Mouse (Mus musculus) adipose tissue, adult 10 weeks (tissue): ENCODE data around the gene Usp5. TPM values are rescaled to one million over a fixed set of nuclear protein-coding genes. Genes with fewer than 3 reads are reported as not detected.

Source experiments
- polyA plus RNA-seq: library from polyadenylated mRNA; stranded (reverse); fragments of 350-450 nt; fragmentation: Illumina TruSeq; extraction: RNeasy Lipid Tissue Mini Kit (QIAGEN cat#74804); gene quantifications from one replicate; pipeline ENCODE4 v1.2.3, GENCODE M21; 2014; ENCODE audit warnings: low read depth, low replicate concordance

The Usp5 gene
- 84.1 TPM for polyA plus RNA-seq

DNA sequence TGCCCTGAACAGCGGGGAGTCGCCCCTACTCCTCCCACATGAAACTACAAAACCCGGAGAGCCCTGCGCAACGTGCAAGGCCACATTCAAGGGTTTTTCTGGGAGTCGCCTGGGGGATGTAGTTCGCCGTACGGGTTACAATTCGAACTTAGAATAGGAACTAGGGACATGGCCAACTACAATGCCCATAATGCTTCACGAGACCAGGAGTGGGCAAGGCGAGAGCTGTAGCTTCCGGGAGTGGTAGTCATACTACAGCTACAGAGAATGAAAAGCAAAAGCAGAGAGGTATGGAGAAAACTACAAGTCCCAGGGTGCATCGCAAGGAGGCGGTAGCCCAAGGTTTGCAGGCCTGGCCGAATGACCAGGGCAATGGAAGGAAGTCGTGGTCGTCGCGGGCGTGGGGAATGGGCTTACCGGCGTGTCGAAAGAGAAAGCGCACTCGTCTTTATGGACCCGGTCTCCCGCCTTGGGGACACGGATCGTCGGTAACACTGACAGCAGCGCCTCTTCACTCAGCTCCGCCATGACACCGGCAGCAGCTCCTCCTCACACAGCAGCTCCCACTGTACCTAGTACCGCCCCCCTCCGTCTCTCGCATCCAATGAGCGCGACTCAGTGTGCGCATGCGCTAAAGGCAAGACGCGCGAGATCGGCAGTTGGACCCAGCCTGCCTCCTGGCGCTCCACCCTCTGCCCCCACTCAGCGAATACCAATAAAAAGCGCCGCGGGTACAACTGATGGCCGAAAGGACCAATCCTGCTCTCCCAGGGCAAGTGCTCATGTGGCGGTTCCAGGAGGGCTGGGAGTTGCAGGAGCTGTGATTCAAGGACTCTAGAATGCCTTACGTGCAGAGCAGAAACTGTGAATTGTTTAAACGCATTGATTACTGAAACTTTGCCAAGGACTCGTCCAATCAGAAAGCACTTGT is at the start of gene Usp5, which contains the start of gene Cdca3:
Gene Usp5, minus strand, starts transcription at position 617 of the 931 bp plus-strand sequence.
Gene Cdca3, plus strand, starts transcription at position 680 of the 931 bp plus-strand sequence.

DNA sequence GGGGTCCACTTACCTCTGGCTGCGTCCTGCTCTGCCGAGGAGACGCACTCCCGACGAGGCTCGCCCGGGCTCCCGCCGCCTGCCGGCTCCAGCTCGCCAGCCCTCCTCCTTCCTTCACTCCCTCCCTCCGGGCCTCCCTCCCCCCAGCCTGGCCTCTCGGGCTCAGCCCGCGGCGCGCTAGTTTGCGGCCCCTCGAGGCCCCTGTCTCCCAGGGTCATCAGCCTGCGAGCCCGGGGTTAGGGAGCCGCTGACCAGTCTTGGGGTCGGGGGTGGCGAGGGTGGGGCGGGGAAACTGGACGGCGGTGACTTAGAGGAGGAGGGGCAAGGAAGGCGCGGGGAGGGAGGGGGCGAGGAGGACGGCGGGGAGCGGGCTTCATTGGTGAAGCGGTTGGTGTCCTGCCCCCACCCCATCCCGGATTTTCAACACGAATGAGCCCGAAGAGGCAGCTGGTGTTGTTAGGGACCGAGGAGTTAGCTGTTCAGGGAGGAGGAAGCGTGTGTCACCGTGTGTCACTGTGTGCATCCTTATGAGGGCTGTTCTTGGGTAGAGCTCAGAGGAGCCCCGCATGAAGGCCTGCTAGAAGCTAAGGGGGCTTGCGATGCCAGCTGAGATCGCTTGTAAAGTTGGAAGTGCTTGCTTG is 34.5 kb upstream of the Usp5 start, which contains the start of gene Gpr162:
Gene Gpr162, minus strand, starts transcription at position 326 of the 641 bp plus-strand sequence.

GRCm38 (mm10) chr6:124856916-124857839 is 27.9 kb upstream of the Usp5 start, which contains the start of gene P3h3:
Gene P3h3, minus strand, starts transcription at chr6:124857752.

GRCm38 (mm10) chr6:124840241-124841167 is 11.2 kb upstream of the Usp5 start, which contains the start of gene Gnb3:
Gene Gnb3, minus strand, starts transcription at chr6:124840275.

DNA sequence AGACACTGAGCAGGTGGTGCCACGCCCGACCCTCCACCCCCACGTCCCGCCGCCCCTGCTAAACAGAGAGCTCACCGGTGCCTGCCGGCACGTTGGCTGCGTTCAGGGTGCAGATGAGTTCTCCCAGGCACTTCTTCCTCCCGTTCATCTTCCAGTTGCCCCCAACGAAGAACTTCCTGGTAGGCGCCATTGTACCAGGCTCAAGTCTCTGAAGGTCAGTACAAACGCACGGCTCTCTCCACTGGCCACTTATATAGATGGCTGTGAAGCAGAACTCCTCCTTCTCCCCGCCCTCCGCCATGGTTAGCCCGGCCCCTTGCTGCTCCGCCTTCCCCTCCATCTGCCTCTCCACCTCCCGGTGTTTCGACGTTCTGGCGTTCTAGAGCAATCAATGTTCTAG is 15.4 kb downstream of the Usp5 start, which contains the start of gene Tpi1:
Gene Tpi1, minus strand, starts transcription at position 364 of the 400 bp plus-strand sequence.

GRCm38 (mm10) chr6:124808358-124809012 is 20.8 kb downstream of the Usp5 start, which contains the start of gene Spsb2:
Gene Spsb2, plus strand, starts transcription at chr6:124808661.

DNA sequence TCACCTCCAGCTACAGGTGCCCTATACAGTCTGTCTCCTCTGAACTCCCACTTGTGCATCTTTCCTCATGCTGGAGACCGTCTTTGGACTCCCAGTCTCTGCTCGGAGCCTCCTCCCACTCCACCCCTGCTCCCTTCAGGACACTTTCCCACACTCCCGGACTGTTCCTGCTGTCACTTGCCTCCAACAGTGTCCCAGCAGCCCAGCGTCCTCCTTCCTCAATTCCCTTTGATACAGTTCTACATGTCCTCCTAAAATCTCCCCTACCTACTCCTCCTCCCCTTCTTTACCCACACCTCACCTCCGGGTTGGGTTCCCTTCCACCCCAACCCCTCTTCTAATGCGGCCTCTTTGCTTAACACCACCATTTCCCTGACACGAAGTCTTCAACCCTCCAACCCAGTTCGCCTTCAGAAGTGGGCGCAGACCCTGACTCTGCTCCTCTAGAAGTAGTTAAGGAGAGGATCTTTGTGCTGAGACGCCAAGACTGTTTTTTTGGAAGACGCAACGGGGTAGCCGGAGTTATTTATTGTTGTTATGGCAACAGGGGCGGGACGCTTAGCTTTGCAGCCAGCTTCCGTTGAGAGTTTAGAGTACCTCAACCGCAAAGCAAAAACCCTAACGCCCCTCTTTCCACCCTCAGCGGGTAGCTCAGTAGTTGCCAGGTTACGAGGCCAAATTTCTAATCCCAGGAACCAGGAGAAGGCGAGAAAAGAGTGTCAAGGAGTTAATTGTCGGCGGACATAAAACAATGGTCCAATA is 49.9 kb downstream of the Usp5 start, which contains the start of gene Lrrc23:
Gene Lrrc23, minus strand, starts transcription at position 506 of the 762 bp plus-strand sequence.

GRCm38 (mm10) chr6:124769101-124769765 is 60.1 kb downstream of the Usp5 start, which contains the start of gene Eno2:
Gene Eno2, minus strand, starts transcription at chr6:124769673.

Other genes starting within 250 kb of the Usp5 start
- 5.6 TPM for gene C1s2, start 193.4 kb downstream of the Usp5 start, polyA plus RNA-seq
- gene Lpcat3, start 166.5 kb downstream of the Usp5 start, polyA plus RNA-seq = 75.1 TPM
- gene Emg1, start 117.3 kb downstream of the Usp5 start, polyA plus RNA-seq = 55.2 TPM
- gene Phb2, start 117.1 kb downstream of the Usp5 start, polyA plus RNA-seq = 129 TPM
- 24.1 TPM for gene Ptpn6, start 90.8 kb downstream of the Usp5 start, polyA plus RNA-seq
- 210 TPM for gene Grcc10, start 88.1 kb downstream of the Usp5 start, polyA plus RNA-seq
- not detected for gene Gm45234, start 73.5 kb downstream of the Usp5 start, polyA plus RNA-seq
- gene Atn1, start 73.0 kb downstream of the Usp5 start, polyA plus RNA-seq = 47.5 TPM
- 5.5 TPM for gene Eno2, start 59.8 kb downstream of the Usp5 start, polyA plus RNA-seq
- 10.8 TPM for gene Lrrc23, start 49.8 kb downstream of the Usp5 start, polyA plus RNA-seq
- 15.2 TPM for gene Spsb2, start 20.8 kb downstream of the Usp5 start, polyA plus RNA-seq
- gene Tpi1, start 15.2 kb downstream of the Usp5 start, polyA plus RNA-seq = 317 TPM
- 9.8 TPM for gene Cdca3, start 63 bp upstream of the Usp5 start, polyA plus RNA-seq
- gene Gnb3, start 10.8 kb upstream of the Usp5 start, polyA plus RNA-seq = not detected
- 18.1 TPM for gene P3h3, start 28.3 kb upstream of the Usp5 start, polyA plus RNA-seq
- 1.5 TPM for gene Gpr162, start 34.5 kb upstream of the Usp5 start, polyA plus RNA-seq
- 1.8 TPM for gene Cd4, start 58.7 kb upstream of the Usp5 start, polyA plus RNA-seq
- gene Lag3, start 82.2 kb upstream of the Usp5 start, polyA plus RNA-seq = 2.3 TPM
- gene Ptms, start 90.6 kb upstream of the Usp5 start, polyA plus RNA-seq = 493 TPM
- 206 TPM for gene Mlf2, start 101.9 kb upstream of the Usp5 start, polyA plus RNA-seq
- gene Cops7a, start 136.1 kb upstream of the Usp5 start, polyA plus RNA-seq = 105 TPM
- 2.8 TPM for gene Pianp, start 167.2 kb upstream of the Usp5 start, polyA plus RNA-seq
- 34.8 TPM for gene Zfp384, start 179.7 kb upstream of the Usp5 start, polyA plus RNA-seq
- 58.4 TPM for gene Ing4, start 210.3 kb upstream of the Usp5 start, polyA plus RNA-seq
- 28.7 TPM for gene Acrbp, start 220.2 kb upstream of the Usp5 start, polyA plus RNA-seq
- 2.3 TPM for gene Lpar5, start 238.4 kb upstream of the Usp5 start, polyA plus RNA-seq